Mouse (Mus musculus) E14TG2a.4 (cell line): Measurements from ENCODE around the gene Tpbpa.
"Not testable (repeated sequence)": the region's sequence is repeated elsewhere in the genome, so short reads cannot be mapped to it uniquely, and the experiment has no call there.

Source experiments
- CTCF ChIP-seq: conservative IDR thresholded peaks from 2 replicates; pipeline ENCODE4 v1.5.1; 2014; ENCODE audit warnings: low read length
- NANOG ChIP-seq: IDR thresholded peaks from 2 replicates; pipeline ENCODE4 v1.6.1; 2014; ENCODE audit warnings: borderline replicate concordance, low read length, mixed read lengths
- POU5F1 ChIP-seq: IDR thresholded peaks from 2 replicates; pipeline ENCODE4 v1.6.1; 2014; ENCODE audit warnings: low read length, borderline replicate concordance

DNA sequence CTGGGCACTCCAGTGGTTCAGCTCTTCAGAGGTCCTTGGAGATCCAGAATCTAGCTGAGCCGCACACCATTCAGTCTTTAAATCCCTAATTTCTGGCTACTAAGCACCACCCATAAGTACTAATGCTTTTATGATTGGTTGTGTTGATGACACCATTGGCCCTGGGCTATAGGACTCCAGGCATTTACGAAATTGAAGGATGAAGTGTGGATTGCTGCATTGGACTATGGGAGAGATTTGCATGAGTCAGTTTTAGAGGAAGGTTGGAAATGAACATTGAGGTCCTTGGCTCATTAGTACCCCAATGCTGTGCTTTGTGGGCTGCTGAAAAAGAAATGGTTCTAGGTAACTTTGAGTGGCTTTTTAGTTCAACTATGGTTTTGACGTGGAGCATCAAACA is at the start of gene Tpbpa:
- TF ChIP-seq CTCF, NANOG, POU5F1: not testable (repeated sequence)
